Mouse (Mus musculus) thymus, postnatal 36 days (tissue): ENCODE measurements around the gene Tkfc.

Experiments
- DNase-seq, 2 experiments: peaks; one replicate each; pipeline ENCODE4 v3.0.0; 2022; ENCODE audit warnings: mixed read lengths in 2 of 2

Gene Tkfc

DNA sequence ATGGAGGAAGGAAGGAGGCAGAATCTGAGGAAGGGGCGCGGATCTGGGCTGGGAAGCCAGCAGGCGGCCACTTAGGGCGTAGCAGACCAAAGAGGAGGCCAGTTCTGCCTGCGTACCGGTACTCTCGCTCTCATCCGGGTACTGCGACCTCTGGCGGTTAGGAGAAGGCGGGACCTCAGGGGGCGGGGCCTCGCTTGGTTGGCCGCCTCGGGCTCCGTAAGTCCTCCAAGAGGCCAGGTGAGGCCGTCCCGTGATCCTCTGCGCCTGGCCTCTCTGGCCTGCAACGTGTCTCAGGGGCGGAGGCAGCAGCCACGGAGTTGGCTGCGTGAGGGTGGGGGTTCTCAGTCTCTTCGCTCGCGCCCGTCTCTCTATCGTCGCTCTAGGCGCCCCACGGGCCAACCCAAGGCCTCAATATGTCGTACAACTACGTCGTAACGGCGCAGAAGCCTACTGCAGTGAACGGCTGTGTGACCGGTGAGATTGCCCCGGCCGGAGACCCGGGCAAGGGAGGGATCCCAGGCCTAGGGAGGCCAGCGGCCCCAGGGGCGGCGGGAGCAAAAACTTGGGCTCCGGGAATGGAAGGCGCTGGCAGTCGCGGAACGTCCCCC, at the start of gene Tkfc, which contains the start of gene Ddb1:
TSS of gene Tkfc (minus strand) at position 362 of the 608 bp plus-strand sequence.
TSS of gene Ddb1 (plus strand) at position 35 of the 608 bp plus-strand sequence.
- peak; percentile 99 for DNase-seq

DNA sequence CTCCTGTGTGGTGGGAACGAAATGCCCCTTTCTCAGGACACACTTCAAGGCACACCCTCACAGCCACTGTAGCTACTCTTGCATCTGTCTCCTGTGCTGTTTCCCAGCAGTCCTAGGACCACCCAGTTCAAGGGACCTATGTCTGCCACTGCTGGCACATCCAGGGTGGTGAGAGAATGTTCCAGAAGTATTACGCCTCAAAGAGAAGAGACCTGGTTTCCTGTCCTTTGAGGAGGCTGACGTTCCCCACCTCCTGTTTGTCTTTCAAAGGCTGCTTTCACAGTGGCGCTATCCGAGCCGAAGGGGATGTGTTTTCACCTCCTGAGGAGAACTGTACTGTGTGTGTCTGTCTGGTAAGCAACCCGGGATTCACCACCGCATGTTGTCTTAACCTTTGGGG, 42.7 kb upstream of the Tkfc start:
- peak; percentile 44 to 54 for DNase-seq

DNA sequence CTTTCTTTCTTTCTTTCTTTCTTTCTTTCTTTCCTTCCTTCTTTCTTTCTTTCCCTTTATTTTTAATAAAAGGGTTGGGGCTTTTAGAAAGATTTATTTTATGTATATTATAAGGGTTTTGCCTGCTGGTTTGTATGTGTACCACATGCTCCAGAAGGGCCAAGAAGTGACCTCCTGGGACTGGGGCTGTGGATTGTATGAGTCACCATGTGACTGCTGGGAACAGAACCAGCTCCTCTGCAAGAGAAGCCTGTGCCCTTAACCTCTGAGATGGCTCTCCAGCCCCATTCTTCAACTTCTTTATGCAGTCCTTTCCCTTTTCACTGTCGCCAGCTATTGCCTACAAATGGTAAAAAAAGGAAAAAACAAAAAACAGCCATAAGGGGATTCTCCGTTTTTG, 40.2 kb upstream of the Tkfc start:
- no peak for DNase-seq

DNA sequence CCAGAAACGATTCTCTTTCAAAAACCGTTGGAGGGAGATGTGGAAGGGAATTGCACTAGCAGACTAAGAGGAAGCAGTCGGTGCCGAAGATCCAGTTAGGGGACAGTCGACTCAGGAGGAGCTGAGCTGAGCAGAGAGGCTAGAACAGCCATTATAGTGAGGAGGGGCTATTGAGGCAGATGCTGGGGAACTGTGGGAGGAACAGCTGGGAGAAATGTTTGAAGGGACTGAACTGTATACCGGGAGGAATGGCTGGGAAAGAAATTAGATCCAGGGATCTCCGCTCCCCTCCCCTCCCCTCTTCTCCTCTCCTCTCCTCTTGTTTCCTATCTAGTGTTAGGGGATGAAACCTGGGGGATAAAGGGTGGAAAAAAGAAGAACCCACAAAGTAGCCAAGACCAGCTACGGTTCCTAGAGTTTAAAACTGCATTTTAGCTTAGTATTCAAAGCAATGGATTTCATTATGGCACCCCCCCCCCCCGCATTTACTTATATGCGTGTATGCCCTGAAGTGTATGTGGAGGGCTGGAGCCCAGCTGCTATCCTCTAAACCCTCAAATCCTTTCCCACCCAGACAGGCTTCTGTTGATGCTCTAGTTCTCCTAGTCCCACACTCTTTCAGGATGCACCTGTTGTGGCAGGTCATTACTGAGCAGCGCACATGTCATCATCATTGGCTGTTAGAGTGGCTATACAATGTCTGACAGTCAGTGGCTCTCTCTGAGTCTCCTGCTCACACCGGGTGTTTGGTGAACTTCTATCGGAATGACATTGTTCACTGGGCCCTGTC, 35.3 kb upstream of the Tkfc start:
- DNase-seq, result no peak

DNA sequence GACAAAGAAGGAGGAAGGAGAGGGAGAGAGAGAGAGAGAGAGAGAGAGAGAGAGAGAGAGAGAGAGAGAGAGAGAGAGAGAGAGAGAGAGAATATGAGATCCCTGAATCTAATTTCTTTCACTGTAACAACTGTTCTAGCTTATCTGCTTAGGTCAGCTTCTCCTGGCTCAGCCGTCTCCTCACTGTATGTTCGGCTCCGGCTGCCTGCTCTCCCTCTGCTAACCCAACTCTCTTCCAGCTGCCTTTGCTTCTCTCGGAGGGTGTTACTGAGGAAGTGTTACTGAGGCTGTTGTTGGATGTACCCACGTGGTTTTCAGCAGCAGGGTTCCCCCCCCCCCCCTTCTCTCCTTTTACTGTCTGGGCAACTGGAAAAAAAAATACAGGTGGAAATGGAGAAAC, 34.6 kb upstream of the Tkfc start:
- DNase-seq, result no peak

DNA sequence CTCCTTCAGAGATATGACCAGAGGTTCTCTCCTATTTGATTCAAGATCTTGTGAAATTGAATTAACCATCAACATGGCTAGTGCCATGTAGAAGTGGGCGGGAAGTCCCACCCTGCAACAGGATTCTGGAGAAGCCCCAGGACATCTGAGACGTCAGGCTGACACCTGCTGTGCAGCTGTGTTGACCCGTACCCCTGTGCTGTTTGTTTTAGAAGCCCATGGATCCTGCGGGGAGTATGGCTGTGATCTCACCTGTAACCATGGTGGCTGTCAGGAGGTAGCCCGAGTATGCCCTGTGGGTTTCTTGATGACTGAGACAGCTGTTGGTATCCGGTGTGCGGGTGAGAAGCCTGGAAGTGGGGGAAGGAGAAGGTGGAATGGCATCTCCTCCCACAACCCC, 32.4 kb upstream of the Tkfc start:
- no peak for DNase-seq

DNA sequence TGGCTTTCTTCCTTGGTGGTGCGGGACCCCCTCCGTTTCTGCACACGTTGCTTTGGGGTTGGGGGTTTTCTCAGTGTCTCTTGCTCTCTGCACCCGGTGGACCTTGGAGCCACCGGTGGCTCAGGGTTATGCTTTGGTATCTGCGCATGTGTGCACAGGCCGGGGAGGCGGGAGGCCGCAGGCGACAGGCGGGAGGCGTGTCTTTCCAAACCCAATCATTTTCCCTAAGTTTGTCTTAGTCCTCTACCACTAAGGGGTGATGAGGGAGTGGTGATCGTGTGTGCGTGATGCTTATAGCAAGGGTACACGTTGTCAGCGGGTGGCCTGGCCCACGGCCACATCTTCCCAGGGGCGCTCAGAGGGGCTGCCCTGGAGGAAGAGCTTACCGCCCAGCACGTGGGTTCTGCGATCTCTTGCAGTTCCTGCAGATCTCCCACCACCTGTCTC, 29.4 kb upstream of the Tkfc start:
- peak; percentile 31 to 36 for DNase-seq

DNA sequence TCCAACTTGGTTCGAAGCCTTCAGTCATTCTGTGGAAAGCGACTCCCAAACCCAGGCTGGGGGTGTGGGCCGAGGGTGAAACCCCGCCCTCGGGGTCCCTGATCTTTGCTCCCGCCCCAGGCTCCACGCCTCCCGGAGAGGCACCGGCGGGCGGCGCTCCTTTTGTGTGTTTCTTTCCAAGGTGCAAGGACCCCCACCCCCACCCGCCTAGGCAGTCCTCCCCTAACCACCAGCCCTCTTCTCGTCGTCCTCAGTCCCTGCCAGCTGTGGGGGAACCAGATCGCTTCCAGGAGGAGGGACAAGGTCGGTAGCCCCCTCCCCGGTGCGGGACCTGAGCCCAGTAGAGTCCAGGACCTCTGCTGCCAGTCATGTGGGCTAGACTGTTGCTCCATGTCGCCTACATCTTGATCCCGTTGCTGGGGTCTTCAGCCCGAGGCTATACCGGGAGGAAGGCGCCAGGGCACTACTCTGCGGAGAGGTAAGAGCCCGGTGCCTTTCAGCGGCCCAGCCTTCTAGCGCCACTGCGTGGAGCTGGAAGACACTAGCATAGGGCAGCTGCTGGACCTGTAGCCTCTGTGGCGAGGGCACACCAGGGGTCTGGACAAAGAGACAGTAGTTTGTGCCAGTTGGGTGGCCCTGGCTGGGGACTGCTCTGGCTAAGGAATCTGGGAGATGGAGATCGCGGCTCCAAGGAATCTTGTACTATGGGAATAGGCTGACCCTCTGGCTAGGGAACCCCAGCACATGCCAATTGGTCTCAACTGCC, 28.8 kb upstream of the Tkfc start, which contains the start of gene Vwce:
TSS of gene Vwce (plus strand) at position 108 of the 766 bp plus-strand sequence.
- peak; percentile 52 to 63 for DNase-seq

DNA sequence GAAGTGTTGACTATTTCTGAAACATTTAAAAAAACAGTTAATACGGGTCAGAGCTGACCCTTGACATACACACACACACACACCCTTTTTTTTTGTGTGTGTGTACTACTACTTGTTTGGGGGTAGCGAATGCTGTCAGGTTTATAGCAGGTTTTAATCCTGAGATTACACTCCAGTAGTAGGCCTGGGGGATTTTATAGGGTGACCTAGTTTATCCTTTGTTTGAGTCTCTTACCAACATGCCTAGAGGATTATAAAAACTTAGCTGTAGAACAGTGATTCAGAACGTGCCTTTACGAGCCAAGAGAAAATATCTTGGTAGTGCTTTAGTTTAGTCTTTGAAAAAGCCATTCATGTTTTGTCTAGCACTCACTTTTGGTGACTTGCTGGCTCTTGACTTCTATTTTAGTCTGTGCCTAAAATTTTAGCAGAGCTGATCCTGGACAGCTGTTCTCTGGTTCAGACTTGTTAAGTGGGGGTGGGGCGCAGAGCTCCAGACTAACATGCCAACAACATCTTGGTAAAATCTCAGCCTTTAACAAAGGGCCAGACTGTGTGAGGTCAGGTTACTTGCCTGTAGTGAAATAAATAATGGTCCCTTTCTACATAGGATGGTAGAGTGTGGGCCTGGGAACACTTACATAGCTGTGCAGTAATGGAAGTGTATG, 3.3 kb upstream of the Tkfc start:
- no peak for DNase-seq

DNA sequence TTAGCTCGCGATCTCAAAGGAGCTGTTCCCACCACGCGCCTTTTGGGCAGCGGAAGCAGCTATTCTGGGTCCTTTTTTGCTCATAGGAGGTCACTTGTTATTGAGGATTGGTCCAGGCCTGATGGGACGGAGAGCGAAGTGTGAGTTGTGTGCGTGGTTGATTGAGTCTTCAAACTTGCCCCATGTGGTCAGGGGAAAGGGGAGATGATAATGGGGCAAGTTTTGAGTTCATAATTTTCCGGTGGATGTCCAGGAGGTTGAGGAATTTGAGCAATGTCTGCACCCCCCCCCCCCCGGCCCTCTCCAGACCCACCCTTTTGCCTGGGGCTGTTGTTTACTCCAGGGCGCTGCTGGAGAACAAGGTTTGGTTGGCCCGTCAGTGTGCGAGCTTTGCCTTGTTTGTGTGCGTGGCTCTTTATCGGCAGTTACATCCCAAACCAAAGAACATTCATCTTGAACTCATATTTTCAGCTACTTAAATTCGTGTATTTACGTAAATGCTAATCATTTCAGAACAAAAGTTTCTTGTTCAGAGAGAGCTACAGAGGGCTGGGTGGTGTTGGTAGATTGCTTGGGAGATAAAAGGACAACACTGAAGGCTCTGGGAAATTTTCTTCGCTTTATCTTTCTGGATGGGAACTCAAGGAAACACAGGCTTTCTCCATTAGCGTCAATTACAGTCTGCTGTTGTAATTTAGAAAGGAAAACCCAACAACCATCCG, 608 bp upstream of the Tkfc start:
- DNase-seq, result no peak

DNA sequence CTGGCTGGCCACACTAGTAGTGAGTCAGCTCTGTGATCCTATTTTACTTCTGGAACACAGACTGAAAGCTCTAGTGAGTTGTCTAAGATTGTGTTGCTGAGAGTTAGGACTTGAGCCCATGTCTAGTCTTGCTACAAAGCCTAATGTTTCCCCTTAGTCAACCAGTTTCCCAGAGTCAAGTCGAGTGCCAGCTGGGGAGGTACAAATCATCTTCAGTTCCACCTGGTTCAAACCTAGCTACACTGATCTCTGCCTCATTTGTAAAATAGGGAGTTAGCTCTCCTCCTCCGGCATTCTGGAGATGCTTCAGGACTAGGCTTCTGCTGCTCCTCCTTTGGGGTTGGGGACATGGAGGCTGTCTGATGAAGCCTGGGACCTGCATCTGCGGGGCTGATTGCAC, 920 bp downstream of the Tkfc start:
- DNase-seq, result no peak

DNA sequence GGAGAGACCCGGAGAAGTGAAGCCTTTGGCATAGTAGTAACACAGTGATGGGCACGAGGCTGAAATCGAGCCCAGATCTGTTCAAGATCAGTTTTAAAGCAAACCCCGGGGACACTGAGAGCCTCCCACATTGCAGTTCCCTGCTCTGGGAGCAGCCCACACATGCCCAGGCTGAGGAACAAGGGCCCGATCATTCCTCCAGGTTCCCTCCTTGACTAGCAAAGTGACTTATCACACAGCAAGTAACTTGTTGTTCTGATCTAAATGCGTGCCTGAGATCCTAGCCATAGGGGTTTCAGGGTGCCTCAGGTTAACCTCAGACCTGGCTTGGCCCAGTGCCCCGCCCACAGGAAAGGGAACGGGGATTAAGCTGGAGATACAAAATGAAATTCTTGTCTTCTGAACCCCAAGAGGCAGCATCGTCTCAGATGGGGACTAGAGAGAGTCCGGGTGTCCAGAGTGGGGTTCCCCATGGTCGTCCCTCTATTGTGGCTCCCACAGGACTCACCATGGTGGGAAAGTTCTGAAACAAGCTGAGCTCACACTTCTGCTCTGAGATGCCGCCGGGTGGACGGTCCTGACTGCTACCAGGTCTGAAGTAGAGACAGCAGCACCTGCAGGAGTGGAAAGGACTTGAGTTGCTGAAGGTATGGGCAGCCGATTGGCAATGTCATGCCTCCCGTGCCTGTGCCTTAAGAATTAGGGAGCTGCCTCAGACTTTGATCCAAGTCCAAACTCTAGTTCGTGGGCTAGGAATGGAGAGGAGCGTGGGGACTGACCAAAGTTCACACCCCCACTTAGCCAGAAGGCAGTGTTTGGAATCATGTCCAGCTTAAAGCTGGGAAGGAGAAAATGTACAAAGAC, 1.6 kb downstream of the Tkfc start:
- DNase-seq, result peak in 1 of 2 experiments; percentile 24

DNA sequence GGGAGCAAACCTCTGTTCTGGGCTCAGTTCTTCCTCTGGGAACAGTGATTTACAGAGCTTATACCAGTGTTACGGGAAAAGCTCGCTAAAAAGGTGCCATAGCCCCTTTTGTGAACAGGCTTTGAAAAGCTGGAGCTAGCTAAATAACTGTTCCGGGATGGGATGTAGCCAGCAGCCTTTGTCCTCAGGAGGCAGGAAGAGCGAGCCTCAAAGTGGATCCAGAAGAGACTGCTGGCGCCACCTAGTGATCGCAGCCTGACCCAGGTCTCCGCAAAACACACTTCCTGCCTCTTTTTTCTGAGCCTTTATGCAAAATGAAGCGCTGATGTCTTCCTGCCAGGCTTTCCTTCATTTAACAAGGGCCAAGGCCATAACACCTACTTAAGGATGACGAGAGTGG, 2.7 kb downstream of the Tkfc start:
- DNase-seq, result peak; percentile 91 to 92

DNA sequence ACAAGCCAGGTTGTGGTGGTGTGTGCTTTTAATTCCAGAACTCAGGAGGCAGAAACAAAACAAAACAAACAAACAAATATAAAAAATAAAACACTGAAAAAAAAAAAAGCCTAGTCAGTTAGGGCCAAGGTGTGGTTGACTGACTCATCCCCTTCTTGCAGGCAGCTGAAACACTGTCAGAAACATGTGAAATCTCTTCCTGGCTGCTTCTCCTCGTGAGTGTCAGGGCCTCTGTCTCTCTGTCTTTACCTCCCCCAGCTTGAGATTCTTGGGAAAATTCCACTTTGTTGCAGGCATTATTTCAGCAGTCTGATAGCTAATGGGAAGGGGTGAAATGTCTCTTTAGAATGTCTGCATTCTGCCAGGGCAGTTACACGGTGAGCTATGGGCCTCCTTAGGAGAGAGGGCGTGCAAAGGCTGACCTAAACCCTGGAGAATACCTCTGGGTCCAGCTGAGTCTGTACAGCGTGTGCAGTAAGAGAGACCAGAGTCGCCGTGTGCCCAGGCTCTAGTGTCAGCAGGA, 3.1 kb downstream of the Tkfc start:
- no peak for DNase-seq

DNA sequence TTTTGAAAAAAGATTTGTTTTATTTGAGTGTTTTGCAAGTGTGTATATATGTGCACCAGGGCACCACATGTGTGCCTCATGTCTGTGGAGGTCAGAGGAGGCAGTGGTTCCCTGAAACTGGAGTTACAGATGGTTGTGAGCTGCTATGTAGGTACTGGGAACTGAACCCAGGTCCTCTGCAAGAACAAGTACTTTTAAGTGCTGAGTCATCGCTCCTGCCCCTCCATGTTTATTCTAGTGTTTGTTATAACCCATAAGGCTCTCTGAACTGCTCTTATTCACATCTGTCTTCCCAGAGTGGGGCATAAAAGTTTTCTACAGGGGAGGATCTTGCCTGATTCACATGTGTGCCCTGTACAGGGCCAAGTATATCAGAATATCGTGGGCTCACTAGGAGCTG, 5.8 kb downstream of the Tkfc start:
- DNase-seq, result no peak

DNA sequence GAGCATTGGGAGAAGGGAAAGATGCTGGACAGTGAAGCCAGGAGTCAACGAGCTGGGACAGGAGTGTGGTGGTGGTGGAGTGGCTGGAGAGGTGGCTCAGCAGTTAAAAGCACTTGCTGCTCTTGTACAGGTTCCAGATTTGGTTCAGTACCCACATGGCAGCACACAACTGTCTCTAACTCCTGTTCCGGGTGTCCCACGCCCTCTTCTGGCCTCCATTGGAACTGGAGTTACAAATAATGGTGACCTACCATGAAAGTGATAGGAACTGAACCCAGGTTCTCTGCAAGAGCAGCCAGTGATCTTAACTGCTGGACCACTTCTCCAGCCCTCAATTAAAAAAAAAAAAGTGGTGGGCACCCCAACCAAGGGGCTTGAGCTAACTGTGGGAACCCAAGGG, 7.3 kb downstream of the Tkfc start:
- DNase-seq, result no peak

DNA sequence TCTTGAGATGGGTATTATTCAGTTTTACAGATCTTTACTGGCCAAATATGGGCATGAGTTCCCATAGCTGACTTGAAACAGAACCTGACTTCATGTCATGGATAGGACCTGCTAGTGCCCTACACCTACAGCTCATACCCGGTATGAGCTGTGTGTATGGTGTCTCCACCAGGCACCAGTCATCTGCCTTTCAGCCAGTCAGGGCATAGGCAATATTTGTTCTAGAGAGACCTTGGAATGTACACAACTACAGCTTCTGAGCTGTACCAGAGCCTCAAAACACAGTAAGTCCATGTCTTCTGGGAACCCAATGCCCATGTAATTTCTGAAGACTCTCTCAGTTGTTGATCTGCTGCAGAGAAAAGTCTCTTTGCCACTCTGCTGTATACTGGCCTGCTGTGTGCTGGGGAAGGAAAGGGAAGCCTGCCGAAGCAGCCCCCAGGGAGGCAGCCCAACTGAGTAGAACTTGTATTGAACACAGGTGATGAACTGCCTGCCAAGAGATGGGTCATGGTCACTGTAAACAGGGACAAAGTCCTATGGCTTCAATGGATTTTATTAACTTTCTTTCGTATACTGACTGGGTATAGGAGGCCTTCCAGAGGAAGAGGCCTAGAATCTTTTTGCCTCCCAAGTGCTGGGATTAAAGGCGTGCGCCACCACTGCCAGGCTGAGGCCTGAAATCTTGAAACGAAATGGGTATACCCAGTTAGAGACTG, 13.6 kb downstream of the Tkfc start:
- no peak for DNase-seq

DNA sequence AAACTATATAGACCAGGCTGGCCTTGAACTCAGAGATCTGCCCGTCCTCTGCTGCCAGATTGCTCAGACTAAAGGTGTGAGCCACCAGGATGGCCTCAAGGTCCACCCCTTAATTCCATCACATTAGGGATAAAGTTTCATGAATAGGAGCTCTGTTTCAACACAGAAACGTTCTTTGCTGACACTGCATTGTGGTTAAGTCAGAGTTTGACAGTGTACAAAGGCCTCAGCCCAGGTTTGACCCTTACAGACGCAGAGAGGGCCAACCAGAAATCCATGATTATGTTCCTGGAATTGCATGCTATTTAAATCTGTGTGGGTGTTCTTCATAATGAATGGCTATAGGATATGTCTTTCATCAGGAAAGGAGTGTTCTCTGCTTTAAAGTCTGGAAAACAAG, 15.2 kb downstream of the Tkfc start:
- DNase-seq, result no peak

DNA sequence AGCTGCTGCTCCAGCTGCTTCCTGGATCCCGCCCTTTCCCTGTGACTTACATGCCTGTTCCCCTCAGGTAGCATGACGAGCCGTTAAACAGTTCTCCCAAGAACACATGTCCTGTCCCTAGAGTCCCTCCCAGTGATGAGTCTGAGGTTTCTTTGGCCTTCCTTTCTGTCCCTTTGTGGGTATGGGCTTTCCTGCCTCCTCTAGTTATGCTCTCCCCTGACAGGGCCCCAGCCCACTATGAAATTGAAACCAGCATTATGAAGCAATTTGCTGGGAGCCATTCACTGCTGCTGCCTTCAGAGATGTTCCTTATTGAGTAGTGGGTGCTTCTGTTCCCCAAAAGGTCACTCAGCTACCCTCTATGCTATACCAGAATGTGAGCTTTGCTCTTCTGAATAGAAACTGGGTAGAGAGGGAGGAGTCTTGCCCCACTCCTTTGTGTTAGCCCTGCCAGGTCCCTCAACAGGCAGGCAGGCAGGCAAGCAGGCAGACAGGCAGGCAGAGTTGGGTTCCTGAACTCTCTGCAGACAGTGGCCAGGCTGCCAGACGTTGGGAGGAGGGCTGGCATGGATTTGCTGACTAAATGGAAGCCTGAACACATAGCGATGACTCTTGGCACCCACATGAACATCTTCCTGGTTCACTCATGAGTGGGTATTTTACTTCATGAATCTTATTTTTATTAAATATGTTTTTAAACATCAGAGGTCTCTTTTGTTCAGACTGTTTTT, 16.2 kb downstream of the Tkfc start:
- DNase-seq, result no peak

DNA sequence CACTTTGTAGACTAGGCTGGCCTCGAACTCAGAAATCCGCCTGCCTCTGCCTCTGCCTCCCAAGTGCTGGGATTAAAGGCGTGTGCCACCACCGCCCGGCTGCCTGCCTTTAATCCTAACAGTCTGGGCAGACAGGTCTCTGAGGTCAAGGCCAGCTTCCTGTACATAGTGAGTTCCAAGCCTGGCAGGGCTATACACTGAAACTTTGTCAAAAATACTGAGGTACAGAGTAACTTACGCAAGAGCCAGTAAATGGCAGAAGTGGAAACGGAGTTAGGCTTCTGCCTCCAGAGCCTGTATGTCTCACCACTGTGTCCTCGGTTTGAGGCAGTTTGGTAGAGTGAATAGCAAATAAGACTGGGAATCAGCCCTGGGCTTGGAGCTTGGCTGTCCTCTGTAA, 18.2 kb downstream of the Tkfc start:
- DNase-seq, result no peak
